Mouse (Mus musculus) lung, postnatal 4 days (tissue): ENCODE results near the gene Gm21974.
"Not testable (repeated sequence)": the region's sequence is repeated elsewhere in the genome, so short reads cannot be mapped to it uniquely, and the experiment has no call there.

Source experiments
- DNase-seq, 2 experiments: peaks; one replicate each; pipeline ENCODE4 v3.0.0; 2021

Gene Gm21974

DNA sequence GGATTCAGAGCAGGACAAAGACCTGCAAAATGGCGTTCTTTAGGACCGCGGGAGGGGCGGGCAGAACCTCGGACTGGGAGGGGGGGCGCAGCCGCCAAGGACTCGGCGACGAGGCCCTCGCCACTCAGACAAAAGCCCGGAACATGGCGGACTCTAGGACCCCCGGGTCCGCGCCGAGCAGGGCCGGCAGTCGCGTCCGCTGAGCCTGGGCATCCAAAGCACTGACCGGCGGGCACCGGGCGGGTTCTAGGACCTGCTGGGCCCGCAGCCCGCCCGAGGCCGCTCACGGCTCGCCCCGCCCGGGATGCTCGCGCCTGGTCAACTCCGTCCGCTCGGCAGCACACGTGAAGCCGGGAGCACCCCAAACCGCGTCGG is 19.6 kb downstream of the Gm21974 start:
- DNase-seq, result peak; percentile 95 to 98

DNA sequence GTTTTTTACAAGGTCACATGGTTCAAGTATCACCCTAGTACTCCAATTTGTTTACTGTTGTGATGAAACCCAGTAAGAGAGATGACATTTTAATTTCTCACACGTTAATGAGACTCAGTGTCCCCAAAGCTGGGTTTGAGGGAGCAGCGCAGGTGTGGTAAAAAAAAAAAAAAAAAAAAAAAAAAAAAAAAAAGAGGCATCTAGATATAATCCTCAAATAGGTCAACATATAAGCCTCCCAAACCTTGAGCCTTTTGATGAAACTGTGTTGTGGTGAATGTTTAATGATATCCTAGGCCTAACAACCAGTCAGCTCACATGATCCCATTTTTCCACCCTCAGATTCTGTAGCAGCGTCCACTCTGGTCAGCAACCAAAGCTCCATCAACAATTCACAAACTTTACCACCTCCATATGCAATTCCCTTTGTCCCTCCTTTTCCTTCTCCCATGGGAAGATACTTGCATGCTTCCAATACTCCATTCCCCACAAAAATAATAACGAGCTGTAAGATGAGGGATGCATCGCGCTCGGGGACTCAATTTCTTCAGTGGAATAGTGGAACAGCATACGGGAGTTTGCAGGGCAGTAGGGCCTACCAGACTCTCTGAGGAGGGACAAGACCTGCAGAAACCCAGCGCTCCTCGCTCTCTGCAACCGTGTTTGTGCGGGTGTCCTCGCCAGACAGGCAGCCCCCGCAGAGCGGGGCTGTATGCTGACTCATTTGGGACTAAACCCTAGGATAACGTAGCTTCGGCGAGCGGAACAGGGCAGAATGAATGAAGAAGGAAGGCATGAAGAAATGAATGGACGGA is 20.2 kb downstream of the Gm21974 start:
- DNase-seq, result no peak

DNA sequence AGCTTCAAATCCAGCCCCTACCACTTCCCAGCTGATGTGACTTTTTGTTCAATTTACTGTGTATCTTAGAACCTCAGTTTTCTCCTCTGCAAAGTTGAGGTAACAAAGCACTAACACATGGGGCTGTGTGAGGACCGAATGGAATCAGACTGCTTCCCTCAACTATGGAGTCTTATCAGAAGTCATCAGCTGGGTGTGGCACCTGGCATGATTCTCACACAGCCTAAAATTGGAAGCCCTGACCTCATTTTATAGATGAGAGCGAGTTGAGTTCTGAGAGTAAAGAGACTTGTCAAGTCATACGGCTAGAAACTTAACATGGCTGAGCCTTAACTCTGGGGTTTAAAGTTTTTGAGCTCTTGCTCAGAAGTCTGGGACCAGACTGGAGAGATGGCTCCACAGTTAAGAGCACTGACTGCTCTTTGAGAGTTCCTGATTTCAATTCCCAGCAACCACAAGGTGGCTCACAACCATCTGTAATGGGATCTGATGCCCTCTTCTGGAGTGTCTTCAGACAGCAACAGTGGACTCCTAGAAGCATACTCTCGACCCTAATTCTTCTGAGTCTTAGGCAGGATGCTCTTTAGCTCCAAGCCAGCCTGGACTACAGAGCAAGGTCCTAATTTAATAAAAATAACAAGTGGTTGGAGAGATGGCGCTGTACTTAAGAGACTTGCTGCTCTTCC is 25.0 kb downstream of the Gm21974 start:
- no peak for DNase-seq

DNA sequence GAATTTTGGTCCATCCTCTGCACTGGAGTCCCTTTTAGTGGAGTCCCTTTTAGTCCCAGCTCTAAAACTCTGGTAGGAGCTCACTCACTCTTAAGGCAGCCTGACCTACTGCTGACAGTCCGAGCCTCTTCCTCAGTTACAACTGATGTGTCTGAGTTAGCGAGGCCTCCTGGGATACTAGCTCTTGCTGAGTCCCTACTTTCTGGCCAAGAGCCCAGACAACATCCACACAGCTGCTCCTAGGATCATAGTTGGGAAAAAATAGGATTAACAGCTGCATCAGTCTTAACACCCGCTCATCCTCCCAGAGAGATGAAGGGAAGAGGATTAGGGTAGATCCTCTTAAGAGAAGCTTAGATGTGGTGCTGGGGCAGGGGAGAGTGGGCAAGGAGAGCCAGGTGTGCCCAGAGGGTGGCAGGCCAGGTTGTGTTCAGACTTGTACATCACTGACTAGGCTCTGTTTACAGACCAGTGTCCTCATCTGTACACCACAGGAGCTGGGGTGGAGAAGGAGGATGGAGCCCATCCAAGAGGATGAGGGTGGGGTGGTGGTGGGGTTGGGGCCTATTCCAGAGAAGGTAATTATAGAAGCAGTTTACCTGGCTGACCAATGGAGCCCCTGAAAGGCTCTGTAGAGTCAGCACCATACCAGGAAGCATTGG is 26.0 kb downstream of the Gm21974 start:
- DNase-seq, result no peak

DNA sequence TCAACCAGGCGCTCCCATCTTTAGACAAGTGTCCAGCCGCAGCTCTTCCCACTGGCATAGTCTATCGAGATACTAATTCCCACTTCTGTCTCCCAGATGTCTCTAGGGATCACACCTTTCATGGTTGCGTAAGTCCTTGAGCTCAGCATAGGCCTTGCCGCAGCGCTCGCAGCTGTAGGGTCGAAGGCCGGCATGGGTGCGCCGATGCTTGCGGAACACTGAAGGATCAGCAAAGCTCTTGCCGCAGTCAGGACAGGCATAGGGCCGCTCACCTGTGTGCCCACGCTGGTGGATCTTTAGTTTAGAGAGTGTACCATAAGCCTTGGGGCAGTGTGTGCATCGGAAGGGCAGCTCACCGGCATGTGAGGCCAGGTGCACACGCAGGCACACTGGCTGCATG is 27.6 kb downstream of the Gm21974 start:
- DNase-seq, result no peak

DNA sequence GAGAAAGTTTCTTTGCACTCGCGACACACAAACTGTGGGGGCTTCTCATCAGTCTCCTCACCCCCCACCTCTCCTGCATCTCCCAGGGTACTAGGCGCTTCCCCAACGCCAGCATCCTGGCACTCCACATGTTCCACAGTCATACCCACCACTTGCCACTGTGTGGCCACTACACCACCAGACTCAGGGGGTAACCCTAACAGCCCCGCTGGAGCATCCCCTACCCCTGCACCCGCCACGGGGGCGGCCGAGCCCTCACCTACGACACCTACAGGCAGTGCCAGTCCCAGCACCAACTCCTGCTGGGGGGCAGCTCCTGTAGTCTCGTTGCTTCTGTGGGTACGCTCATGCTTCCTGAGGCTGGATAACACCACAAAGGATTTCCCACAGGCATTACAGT is 28.8 kb downstream of the Gm21974 start:
- no peak for DNase-seq

DNA sequence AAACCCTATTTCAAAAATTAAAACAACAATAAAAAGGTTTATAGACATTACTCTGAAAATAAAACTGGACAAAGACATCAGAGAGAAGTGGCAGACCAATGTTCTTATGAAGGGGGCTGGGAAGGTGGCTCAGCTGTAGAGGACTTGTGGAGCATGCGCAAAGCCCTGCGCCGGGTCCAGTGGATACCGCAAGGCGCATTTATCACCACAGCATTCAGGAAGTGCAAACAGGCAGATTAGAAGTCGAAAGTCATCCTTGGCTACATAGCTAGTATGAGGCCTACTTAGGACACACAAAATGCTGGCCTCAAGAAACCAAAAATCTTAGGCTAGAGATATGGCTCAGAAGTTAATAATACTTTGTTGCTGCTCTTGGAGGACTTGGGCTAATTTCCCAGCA is 37.0 kb downstream of the Gm21974 start:
- no peak for DNase-seq

DNA sequence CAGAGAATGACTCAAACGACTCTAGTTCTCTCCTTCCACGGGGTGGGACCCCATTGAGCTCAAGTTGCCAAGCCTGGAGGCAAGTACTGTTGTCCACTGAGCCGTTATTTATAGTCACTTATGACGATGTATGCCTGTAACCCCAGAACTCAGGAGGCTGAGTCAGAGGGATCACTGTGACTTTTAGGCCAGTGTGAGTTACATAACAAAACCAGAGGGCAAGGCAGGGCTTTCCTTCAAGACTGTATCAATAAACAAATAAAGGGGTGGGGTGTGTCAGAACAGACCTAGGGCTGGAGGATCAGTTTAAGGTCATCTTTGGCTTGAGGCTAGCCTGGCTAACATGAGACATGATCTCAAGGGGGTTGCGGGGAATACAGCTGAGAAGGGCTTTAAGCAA is 44.3 kb downstream of the Gm21974 start:
- no peak for DNase-seq

DNA sequence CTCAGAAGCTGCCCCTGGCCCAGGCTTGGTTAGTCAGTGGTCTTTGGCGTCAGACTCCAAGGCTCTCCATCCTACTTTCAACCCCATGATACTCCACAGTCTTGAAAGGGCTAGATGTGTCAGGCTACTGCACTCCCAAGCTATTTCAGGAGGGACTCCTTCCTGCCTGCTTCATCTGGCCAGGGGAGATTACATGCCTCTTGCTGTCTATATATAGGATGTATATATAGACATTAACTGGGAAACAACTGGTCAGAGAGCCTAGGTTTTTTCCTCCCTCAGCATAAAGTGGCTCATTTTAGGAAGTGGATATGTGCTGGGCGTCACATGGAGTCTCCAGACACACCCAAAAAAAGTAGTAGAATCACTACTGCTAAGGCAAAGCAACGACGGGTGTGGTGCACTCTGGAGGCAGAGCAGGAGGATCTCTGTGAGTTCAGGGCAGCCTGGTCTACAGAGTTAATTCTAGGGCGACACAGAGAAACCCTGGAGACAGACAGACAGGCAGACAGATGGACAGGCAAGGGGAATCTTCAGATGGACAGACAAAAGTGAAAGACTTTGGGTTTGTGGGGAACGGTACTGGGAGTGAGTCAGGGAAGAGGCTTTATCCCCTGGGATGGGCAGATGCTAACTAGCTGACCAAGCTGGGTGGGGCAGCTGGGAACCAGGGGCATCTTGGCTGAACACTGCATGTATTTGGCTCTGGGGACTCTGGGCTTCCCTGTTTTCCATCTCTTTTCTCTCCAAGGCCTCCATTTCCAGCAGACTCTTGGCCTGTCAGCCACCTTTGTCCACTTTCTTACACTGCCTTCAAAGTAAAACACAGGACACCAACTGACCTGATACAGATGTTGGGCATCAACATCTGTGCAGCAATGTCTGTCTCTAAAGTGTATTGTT is 45.0 kb downstream of the Gm21974 start:
- DNase-seq, result no peak

DNA sequence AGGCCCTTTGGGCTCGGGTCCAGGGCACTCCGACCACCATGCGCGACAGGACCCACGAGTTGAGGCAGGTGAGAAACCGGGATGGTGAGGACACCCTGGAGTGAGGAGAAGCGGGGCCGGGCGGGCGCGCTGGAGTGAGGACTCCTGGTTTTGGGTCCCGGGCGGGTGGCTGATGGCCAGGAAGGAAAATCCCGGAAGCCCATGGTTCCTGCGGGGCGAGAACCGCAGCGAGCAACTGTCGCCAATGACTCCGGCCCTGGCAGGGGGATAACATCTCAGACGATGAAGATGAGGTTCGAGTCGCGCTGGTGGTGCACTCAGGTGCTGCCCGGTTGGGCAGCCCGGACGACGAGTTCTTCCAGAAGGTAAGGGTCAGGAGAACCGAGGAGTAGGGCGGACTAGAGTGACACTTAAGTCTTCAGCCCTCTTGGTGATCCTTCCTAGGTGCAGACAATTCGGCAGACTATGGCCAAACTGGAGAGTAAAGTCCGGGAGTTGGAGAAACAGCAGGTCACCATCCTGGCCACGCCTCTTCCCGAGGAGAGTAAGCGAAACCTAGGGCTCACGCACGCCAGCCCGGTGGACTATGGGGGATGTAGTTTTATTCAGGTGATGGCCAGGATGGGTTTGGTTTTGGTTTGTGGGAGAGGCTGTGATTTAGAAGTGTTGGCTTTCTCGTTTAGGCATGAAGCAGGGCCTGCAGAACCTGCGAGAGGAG is 53.1 kb downstream of the Gm21974 start:
- peak; percentile 85 to 86 for DNase-seq

DNA sequence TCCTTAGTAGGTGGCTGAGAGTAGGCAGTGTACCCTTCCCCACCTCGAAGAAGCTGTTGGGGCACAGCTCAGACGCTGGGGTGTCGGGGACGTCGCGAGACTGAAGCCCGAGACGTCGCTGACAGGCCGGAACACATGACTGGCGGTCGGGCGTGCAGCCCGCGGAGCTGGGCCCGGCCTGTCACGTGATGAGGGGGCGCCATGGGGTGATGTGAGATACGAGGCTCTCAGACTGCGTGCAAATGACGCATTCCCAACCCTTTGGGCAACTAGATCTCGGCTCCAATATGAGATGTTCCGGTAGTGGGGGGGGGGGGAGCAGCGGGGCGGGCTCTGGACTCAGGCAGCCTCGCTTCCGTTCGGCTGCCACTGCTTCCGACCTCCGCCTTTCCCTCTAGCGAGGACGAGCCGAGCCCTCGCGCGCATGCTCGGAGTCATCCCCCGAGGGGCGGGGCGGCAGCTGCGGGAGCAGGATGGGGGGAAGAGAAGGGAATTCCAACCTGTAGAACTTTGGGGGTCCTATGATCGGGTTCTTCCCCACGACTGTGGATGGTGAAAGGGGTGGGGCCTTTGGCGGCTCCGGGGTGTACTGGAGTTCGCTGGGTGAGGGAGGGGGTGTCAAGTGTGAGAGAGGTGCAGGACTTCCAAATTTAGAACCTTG is 53.8 kb downstream of the Gm21974 start:
- peak; percentile 95 to 98 for DNase-seq

DNA sequence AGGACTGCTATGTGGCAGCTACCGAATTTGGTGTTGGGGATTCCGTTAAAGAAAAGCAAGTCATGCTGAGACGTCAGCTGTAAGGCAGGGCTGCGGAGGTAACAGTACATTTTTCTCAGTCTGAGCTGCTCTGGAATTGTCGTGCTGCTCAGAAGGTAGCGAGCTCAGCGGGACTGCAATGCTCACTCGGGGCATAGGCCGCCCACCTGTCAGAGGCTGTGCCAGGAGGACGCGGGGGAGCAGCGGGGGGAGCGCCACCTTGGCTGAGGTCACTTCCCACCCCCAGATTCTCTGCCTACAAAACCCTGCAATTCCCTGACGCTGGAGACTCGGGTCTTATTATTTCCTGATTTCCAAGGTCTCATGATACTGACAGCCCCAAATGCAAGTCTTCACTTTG is 54.4 kb downstream of the Gm21974 start:
- DNase-seq, result peak in 1 of 2 experiments; percentile 68

DNA sequence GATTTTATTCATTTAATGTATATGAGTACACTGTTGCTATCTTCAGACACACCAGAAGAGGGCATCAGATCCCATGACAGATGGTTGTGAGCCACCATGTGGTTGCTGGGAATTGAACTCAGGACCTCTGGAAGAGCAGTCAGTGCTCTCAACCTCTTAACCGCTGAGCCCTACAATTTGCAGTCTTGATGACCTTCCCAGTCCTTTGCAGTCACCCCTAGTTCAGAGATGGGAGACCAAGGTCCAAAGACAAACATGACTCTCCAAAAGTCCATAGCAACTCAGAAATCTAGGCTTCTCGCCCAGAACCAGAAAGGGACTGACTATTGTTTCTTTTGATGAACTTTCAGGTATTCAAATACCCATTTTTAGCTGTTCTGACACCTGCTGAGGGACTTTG is 55.2 kb downstream of the Gm21974 start:
- not testable (repeated sequence) for DNase-seq

DNA sequence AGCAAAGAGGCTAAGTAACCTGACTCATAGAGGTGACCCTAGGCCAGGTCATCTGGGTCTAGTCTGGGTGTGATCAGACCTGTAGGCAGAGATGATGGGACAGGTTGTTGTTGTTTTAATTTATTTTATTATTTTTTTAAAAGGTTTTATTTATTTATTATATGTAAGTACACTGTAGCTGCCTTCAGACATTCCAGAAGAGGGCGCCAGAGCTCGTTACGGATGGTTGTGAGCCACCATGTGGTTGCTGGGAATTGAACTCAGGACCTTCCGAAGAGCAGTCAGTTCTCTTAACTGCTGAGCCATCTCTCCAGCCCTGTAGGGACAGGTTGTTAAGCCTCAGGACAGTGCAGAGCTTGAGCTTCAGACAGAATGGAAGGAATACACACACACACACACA is 57.4 kb downstream of the Gm21974 start:
- DNase-seq, result not testable (repeated sequence)

DNA sequence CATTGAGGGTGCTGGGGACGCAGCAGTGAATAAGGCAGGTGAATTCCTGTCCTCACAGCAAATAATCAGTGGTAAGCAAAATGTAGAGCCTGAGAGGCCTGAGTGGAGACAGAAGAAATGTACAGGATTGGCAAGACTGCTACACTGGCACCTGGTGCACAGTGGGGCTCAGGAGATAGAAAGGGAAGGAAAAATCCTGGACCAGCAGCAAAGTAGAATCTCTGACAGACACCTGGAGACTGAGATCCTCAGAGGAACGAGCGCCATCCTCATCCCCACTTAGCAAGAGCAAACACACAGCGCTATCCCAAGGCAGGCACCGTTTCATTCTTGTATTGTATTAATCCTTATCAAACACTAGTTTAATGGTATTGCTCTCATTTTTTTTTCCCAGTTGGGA is 57.8 kb downstream of the Gm21974 start:
- DNase-seq, result no peak
